Mouse (Mus musculus): ENCODE measurements at regions not wholly inside any gene's neighbourhood (a gene's known extent, or its start where the extent isn't known, plus 50 kb on each side); places are given as distances from the start of the nearest gene placed in this dataset.

DNA sequence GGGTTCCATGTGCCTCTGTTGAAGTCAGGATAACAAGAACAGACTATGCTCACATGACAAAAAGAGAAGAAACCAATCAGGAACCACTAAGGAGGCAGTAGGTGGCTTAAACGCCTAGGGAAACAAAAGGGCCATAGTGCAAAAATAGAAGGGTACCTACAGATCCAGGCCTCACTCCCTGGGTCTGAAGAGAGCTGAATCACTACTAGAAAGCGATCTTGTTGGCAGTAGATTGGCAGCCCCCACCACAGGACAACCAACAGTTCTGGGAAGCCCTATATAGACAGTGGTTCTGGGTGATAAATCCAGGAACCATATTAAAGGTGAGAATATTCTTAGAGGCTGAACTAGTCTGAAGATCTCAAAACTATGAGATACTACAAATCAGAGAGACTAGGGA, 498.7 kb downstream of the Fam19a5 start:
- TF ChIP-seq ZNF384 (IDR thresholded peaks at IDR 0.05; ENCODE audit: low read depth, low read length) (no peak), ZC3H11A (IDR thresholded peaks at IDR 0.05; ENCODE audit: borderline replicate concordance, low read depth, low read length) (no peak), HCFC1 (IDR thresholded peaks at IDR 0.05; ENCODE audit: borderline replicate concordance, insufficient read depth, low read length) (no peak), MAFK (IDR thresholded peaks at IDR 0.05; ENCODE audit: insufficient read depth, low read depth, low read length) (no peak)

Data from ES-E14 (cell line).